Mouse (Mus musculus) liver, postnatal 0 days (tissue): ENCODE results near the gene Kat14. TPM values are rescaled to one million over a fixed set of nuclear protein-coding genes. Genes with fewer than 3 reads are reported as not detected.
"Not testable (repeated sequence)": the region's sequence is repeated elsewhere in the genome, so short reads cannot be mapped to it uniquely, and the experiment has no call there.

Experiments used
- ATAC-seq: fragments of 200-750 bp; cut with Nextera tagmentation; 2 replicates; pipeline ENCODE4 v1.8.0; 2017; ENCODE audit warnings: mild to moderate bottlenecking, moderate library complexity
- DNase-seq: peaks from one replicate; pipeline ENCODE4 v3.0.0-alpha.2; 2016
- H3K27ac ChIP-seq: fragments of 300-500 bp; sonication (generic); 2 replicates; pipeline ENCODE4 v1.5.1; 2014; ENCODE audit warnings: antibody characterized with exemption, moderate library complexity, mild to moderate bottlenecking, low read depth
- H3K27me3 ChIP-seq: fragments of 300-500 bp; sonication (generic); 2 replicates; pipeline ENCODE4 v1.6.1; 2014; ENCODE audit warnings: low read length, control low read depth, mixed read lengths; ENCODE audit not compliant: insufficient read depth
- H3K36me3 ChIP-seq: fragments of 300-500 bp; sonication (generic); replicated peaks from 2 replicates; pipeline ENCODE4 v1.6.1; 2014; ENCODE audit warnings: mild to moderate bottlenecking, control low read depth, low read length, moderate library complexity, mixed read lengths; ENCODE audit not compliant: insufficient read depth
- H3K4me1 ChIP-seq: fragments of 300-500 bp; sonication (generic); 2 replicates; pipeline ENCODE4 v1.6.1; 2014; ENCODE audit warnings: antibody characterized with exemption, mild to moderate bottlenecking, control low read depth; ENCODE audit not compliant: insufficient read depth
- H3K4me2 ChIP-seq: fragments of 300-500 bp; sonication (generic); 2 replicates; pipeline ENCODE4 v1.6.1; 2014; ENCODE audit warnings: low read depth, mild to moderate bottlenecking, low read length, moderate library complexity, mixed read lengths
- H3K4me3 ChIP-seq: fragments of 300-500 bp; sonication (generic); 2 replicates; pipeline ENCODE4 v1.5.1; 2014; ENCODE audit warnings: low read depth, low read length
- H3K9ac ChIP-seq: fragments of 300-500 bp; sonication (generic); replicated peaks from 2 replicates; pipeline ENCODE4 v1.6.1; 2014; ENCODE audit warnings: mild to moderate bottlenecking, moderate library complexity
- H3K9me3 ChIP-seq: fragments of 300-500 bp; sonication (generic); 2 replicates; pipeline ENCODE4 v1.6.1; 2016; ENCODE audit warnings: mild to moderate bottlenecking, control low read depth, low read length, mixed read lengths
- CTCF ChIP-seq: sonication (generic); IDR thresholded peaks from 2 replicates; pipeline ENCODE4 v1.5.1; 2016; ENCODE audit warnings: antibody characterized with exemption, low read depth
- EP300 ChIP-seq: IDR thresholded peaks from 2 replicates; pipeline ENCODE4 v1.6.1; 2016; ENCODE audit warnings: antibody characterized with exemption, low read depth, mild to moderate bottlenecking
- WGBS: fragments of 180-500 bp; shearing (Covaris S2); extraction: QIAGEN DNeasy Blood & Tissue Kit; methylation state at CpG from one replicate; pipeline ENCODE4 v1.1.7; 2014; ENCODE audit not compliant: insufficient replicate concordance; 5-methylcytosine and 5-hydroxymethylcytosine counted together
- polyA plus RNA-seq: library from polyadenylated mRNA; unstranded; fragments of >200 nt; fragmentation: Nextera tagmentation; extraction: Ambion mirVana; gene quantifications from 2 replicates; pipeline ENCODE4 v1.2.1, GENCODE M21; 2015

Gene Kat14
- polyA plus RNA-seq, 1 experiment from 2014 or later: 12.3 TPM

DNA sequence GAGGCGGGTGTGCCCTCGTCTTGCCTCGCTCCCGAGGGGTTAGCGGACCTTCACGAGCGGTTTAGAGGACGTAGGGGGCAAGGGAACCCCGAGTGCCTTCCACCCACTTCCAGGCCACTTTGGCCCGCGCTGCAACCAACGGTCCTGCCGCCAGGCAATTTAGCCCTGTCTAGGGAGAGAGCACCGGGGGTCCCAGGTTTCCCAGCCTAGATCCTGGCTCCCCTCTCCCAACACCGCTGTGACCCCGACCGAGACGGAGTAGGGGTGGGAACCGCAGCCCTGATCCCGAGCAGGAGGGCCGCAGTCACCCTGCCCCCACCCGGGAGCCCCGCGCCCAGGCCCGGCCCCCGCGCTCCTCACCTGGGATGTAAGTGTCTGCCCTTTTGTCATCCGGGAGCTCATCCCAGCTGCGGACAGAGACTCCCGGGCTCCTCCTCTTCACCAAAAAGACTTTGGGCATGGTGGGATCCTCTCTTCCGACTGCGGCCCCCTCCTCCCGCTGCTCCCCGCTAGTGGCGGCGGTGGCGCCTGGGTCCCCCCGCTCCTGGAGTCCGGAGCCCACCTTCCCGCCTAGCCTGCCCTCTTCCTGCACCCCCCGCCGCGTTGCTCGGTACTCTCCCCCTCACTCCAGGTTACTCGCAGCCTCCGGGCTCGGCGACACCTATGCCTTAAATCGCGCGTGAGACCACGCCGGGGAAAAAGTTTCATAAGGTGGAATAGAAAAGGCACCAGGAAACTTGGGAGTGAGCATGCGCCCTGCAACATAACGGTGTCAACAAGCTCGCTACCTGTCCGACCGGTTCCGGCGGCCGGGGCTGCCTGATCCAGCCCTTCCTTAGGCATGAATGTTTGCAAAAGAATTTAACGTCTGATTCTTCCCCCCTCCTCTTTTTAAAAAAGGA, 37.1 kb upstream of the Kat14 start, which contains the start of gene Ovol2:
Gene Ovol2, minus strand, starts transcription at position 746 of the 902 bp plus-strand sequence.
- no peaks in the 10 kb centered on the region for H3K9me3 ChIP-seq
- no peaks in the 10 kb centered on the region for H3K36me3 ChIP-seq
- TF ChIP-seq EP300 (no peak), CTCF (no peak)
- peak within 1 kb of the TSS; percentile 30 for H3K9ac ChIP-seq
- peaks cover 19% of the 10 kb centered on the region for H3K4me1 ChIP-seq
- H3K27me3 ChIP-seq: peaks cover 61% of the 10 kb centered on the region
- WGBS: 1% methylated on average over 57 of the region's 62 CpGs
- peak within 1 kb of the TSS; percentile 61 for H3K4me3 ChIP-seq
- DNase-seq: peak; percentile 18
- H3K4me2 ChIP-seq: peak within 1 kb of the TSS; percentile 83
- no peak for ATAC-seq
- no peak within 1 kb of the TSS for H3K27ac ChIP-seq

- ATAC-seq: no peak
- WGBS: 13% methylated on average over 9 of the region's 9 CpGs
- no peak for TF ChIP-seq EP300
- TF ChIP-seq CTCF: no peak
- Histone ChIP-seq H3K27me3 (peaks cover 61% of the 10 kb centered on the region), H3K9me3 (no peaks in the 10 kb centered on the region), H3K9ac (no peak overlapping the region), H3K4me3 (peak overlapping the region; percentile 61; the same call in 1 of the 2 replicates), H3K27ac (no peak overlapping the region), H3K4me1 (peaks cover 19% of the 10 kb centered on the region), H3K4me2 (peak overlapping the region; percentile 55), H3K36me3 (no peaks in the 10 kb centered on the region)
- DNase-seq: no peak
These were observed 36.3 kb upstream of the Kat14 start for GRCm38 (mm10) chr2:144332486-144332885.

DNA sequence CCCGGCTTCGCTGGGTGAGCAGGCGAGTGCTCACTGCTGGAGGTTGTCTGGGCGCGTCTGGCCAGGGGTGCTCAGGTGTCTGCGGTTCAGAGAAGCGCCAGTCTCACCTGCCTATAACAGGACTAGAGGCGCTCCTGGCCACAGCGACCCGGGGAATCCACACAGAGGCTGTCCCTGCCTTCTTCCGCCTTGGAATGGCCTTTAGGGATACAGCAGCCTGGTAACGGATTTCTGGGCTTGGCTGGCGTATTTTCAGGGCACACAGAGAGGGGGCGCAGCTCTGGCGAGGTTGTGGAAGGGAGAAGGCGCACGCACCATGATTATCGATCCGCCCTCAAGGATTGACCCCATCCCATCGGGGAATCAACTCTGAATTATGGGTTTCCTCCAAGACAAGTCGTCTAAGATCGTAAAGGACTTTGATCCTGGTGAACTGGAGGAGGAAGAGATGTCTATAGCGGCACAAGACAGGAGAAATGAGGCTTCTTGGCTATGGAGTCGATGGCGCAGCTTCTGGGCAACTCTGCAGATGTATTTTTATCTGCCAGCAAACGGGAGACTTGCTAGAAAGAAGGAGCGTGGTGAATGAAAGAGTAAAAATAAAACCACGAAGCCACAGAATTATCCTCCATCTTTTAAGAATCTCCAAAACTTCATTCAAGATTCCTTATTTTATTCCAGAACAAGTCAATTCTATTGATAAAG, 35.5 kb upstream of the Kat14 start:
- ATAC-seq (no peak), DNase-seq (no peak)
- Histone ChIP-seq H3K36me3 (no peaks in the 10 kb centered on the region), H3K4me3 (peak overlapping the region; percentile 24), H3K4me1 (peaks cover 19% of the 10 kb centered on the region), H3K27me3 (peaks cover 57% of the 10 kb centered on the region), H3K9ac (no peak overlapping the region), H3K9me3 (no peaks in the 10 kb centered on the region), H3K27ac (no peak overlapping the region), H3K4me2 (peak overlapping the region; percentile 55)
- 8% methylated on average over 28 of the region's 28 CpGs for WGBS
- TF ChIP-seq EP300: no peak
- TF ChIP-seq CTCF: 0 out of 2 replicates have a peak, but pooled peaks have one; percentile 5

GRCm38 (mm10) chr2:144337230-144337629, 31.6 kb upstream of the Kat14 start:
- WGBS: 17% methylated on average over 3 of the region's 3 CpGs
- Histone ChIP-seq H3K9ac (no peak overlapping the region), H3K9me3 (no peaks in the 10 kb centered on the region), H3K4me2 (peak overlapping the region; percentile 6; the same call in 1 of the 2 replicates), H3K27me3 (peaks cover 26% of the 10 kb centered on the region), H3K27ac (no peak overlapping the region), H3K4me3 (no peak overlapping the region; the same call in 1 of the 2 replicates), H3K36me3 (no peaks in the 10 kb centered on the region), H3K4me1 (no peaks in the 10 kb centered on the region)
- DNase-seq (no peak), ATAC-seq (0 out of 2 replicates have a peak, but pooled peaks have one; percentile 23)
- TF ChIP-seq CTCF (no peak), EP300 (no peak)

- ATAC-seq (peak; percentile 45; the same call in 1 of the 2 replicates), DNase-seq (no peak)
- no peak overlapping the region for H3K9ac ChIP-seq
- TF ChIP-seq CTCF (no peak), EP300 (no peak)
- peak overlapping the region; percentile 6; the same call in 1 of the 2 replicates for H3K4me2 ChIP-seq
- 26% methylated on average over 7 of the region's 8 CpGs for WGBS
- peaks cover 21% of the 10 kb centered on the region for H3K27me3 ChIP-seq
- H3K4me1 ChIP-seq: no peaks in the 10 kb centered on the region
- H3K27ac ChIP-seq: 0 out of 2 replicates have a peak overlapping the region, but pooled peaks have one; percentile 39
- no peaks in the 10 kb centered on the region for H3K9me3 ChIP-seq
- no peaks in the 10 kb centered on the region for H3K36me3 ChIP-seq
- no peak overlapping the region; the same call in 1 of the 2 replicates for H3K4me3 ChIP-seq
These were observed 31.1 kb upstream of the Kat14 start for GRCm38 (mm10) chr2:144337701-144338100.

DNA sequence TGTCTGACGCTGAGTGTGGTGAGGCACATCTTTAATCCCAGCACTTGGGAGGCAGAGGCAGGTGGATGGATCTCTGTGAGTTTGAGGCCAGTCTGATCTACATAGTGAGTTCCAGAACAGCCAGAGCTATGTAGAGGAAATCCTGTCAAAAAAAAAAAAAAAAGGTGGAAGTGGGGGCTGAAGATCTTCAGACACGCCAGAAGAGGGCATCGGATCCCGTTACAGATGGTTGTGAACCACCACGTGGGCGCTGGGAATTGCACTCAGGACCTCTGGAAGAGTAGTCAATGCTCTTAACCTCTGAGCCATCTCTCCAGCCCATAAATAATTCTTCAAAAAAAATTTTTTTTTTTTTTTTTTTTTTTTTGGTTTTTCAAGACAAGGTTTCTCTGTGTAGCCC, 30.6 kb upstream of the Kat14 start:
- H3K9me3 ChIP-seq, DNase-seq, H3K4me3 ChIP-seq, H3K4me2 ChIP-seq, H3K9ac ChIP-seq, H3K36me3 ChIP-seq, ATAC-seq, H3K4me1 ChIP-seq, H3K27ac ChIP-seq: not testable (repeated sequence)
- H3K27me3 ChIP-seq: peaks cover 17% of the 10 kb centered on the region
- WGBS: 69% methylated on average over 6 of the region's 6 CpGs
